ENCODE assay signal across 11 mouse cellular contexts in the genomic region with DNA sequence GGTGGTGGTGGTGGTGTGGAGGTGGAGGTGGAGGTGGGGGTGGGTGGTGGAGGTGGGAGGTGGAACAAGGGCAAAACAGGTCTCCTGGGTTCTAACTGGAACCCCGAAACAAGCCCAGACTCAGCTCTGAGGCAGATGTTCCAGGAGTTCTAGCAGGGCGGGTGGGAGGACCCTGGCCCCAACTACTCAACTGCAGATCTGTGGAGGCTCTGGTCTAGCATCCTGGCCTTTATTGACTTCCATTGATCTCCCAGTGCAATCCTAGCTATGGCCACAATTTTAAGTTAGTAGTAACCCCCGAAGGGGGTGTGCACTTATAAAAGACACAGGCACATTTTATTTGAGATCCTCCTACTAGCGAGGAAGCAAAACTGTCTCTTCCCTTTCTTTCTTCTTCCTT. TPM values are rescaled to one million over a fixed set of nuclear protein-coding genes. Genes with fewer than 3 reads are reported as not detected.
DNase-seq lines count a peak whose midpoint lies in the region; ATAC-seq and TF ChIP-seq lines count a peak whose summit lies in the region.
"Had no signal": no experiment of that assay in that cellular context is flagged by ENCODE, and none has a peak within 500 bp of the region (broad histone marks: within the 10 kb centered on the region; RNA-seq: fewer than 3 reads in every experiment).

No protein-coding gene starts in this region.

- ATAC-seq in heart, embryonic 13.5 days (ENCODE audit: extremely low read depth, insufficient number of reproducible peaks, low FRiP score, low TSS enrichment): no peak
- peak; percentile 7; the same call in 1 of the 2 replicates for ATAC-seq in lung, postnatal 0 days
- no peak for ATAC-seq in intestine, embryonic 14.5 days (replicated peaks; ENCODE audit: low FRiP score, low TSS enrichment, low read depth)
- ATAC-seq in stomach, embryonic 16.5 days (ENCODE audit: insufficient read depth, low FRiP score): no peak
- ATAC-seq: CD4-positive, CD25-positive, alpha-beta regulatory T cell, adult 4 months had no signal

- H3K27me3 ChIP-seq in heart, embryonic 13.5 days (replicated peaks): peaks cover 89% of the 10 kb centered on the region
- H3K27me3 ChIP-seq in lung, postnatal 0 days (replicated peaks; ENCODE audit: insufficient read depth, low read length): peaks cover 14% of the 10 kb centered on the region
- peaks cover 19% of the 10 kb centered on the region; the same call in 1 of the 2 replicates for H3K27me3 ChIP-seq in intestine, embryonic 14.5 days (replicated peaks; ENCODE audit: control insufficient read depth, insufficient read depth, low read length)
- H3K27me3 ChIP-seq in stomach, embryonic 16.5 days (ENCODE audit: control insufficient read depth, insufficient read depth, low read length): peaks cover 16% of the 10 kb centered on the region

- DNase-seq in heart, postnatal 14 days: no peak
- DNase-seq in lung, postnatal 0 days (ENCODE audit: low spot score): peak; percentile 49
- DNase-seq in lung, postnatal 4 days: no peak
- DNase-seq in intestine, embryonic 14.5 days (ENCODE audit: low spot score): peak; percentile 73
- DNase-seq in adrenal gland, postnatal 4 days (ENCODE audit: low spot score in 2 of 2): no peak
- DNase-seq: cerebellum, adult 9-11 months had no signal

- TF ChIP-seq CTCF in lung, postnatal 0 days (IDR thresholded peaks at IDR 0.05): no peak

- H3K36me3 ChIP-seq in heart, embryonic 13.5 days: no peaks in the 10 kb centered on the region
- no peaks in the 10 kb centered on the region for H3K36me3 ChIP-seq in lung, postnatal 0 days (ENCODE audit: insufficient read depth, low read length)
- 0 out of 2 replicates have a peak, but pooled peaks cover 6% of the 10 kb centered on the region for H3K36me3 ChIP-seq in intestine, embryonic 14.5 days (ENCODE audit: control insufficient read depth, insufficient read depth, low read length)
- no peaks in the 10 kb centered on the region for H3K36me3 ChIP-seq in stomach, embryonic 16.5 days (ENCODE audit: control insufficient read depth, insufficient read depth, low read length)

- 16% methylated on average over 4 of the region's 4 CpGs for WGBS in heart, embryonic 13.5 days
- 18% methylated on average over 4 of the region's 4 CpGs for WGBS in lung, postnatal 0 days
- 2% methylated on average over 4 of the region's 4 CpGs for WGBS in intestine, embryonic 14.5 days
- 9% methylated on average over 4 of the region's 4 CpGs for WGBS in stomach, embryonic 16.5 days

- peak overlapping the region; percentile 84 for H3K27ac ChIP-seq in heart, embryonic 13.5 days (replicated peaks)
- peak overlapping the region; percentile 85 for H3K27ac ChIP-seq in lung, postnatal 0 days (ENCODE audit: low read length)
- H3K27ac ChIP-seq in intestine, embryonic 14.5 days (ENCODE audit: low read depth): peak overlapping the region; percentile 99
- H3K27ac ChIP-seq in stomach, embryonic 16.5 days (ENCODE audit: low read length): peak overlapping the region; percentile 93

- peak overlapping the region; percentile 77 for H3K9ac ChIP-seq in heart, embryonic 13.5 days
- H3K9ac ChIP-seq in lung, postnatal 0 days (replicated peaks; ENCODE audit: low read depth): peak overlapping the region; percentile 60
- peak overlapping the region; percentile 100 for H3K9ac ChIP-seq in intestine, embryonic 14.5 days (ENCODE audit: low read length)
- peak overlapping the region; percentile 79 for H3K9ac ChIP-seq in stomach, embryonic 16.5 days (ENCODE audit: low read length)

- TF ChIP-seq EP300 in lung, postnatal 0 days (IDR thresholded peaks at IDR 0.05): no peak

- intact Hi-C loops in heart, postnatal 14 days (cut with DNase I): no loop called here

- peak overlapping the region; percentile 66 for H3K4me2 ChIP-seq in heart, embryonic 13.5 days
- peak overlapping the region; percentile 34 for H3K4me2 ChIP-seq in lung, postnatal 0 days (replicated peaks; ENCODE audit: low read depth, low read length)
- peak overlapping the region; percentile 43 for H3K4me2 ChIP-seq in intestine, embryonic 14.5 days (ENCODE audit: low read length)
- H3K4me2 ChIP-seq in stomach, embryonic 16.5 days (ENCODE audit: low read depth, low read length): peak overlapping the region; percentile 46

- no peaks in the 10 kb centered on the region for H3K9me3 ChIP-seq in heart, embryonic 13.5 days
- H3K9me3 ChIP-seq in lung, postnatal 0 days (ENCODE audit: low read length): no peaks in the 10 kb centered on the region
- H3K9me3 ChIP-seq in intestine, embryonic 14.5 days (ENCODE audit: control insufficient read depth, low read length): no peaks in the 10 kb centered on the region
- H3K9me3 ChIP-seq in stomach, embryonic 16.5 days (replicated peaks; ENCODE audit: control insufficient read depth, low read length): no peaks in the 10 kb centered on the region

- peaks cover 38% of the 10 kb centered on the region for H3K4me1 ChIP-seq in heart, embryonic 13.5 days
- peaks cover under 1% of the 10 kb centered on the region; the same call in 1 of the 2 replicates for H3K4me1 ChIP-seq in lung, postnatal 0 days (ENCODE audit: insufficient read depth, low read depth, low read length)
- peaks cover 16% of the 10 kb centered on the region for H3K4me1 ChIP-seq in intestine, embryonic 14.5 days (replicated peaks; ENCODE audit: control insufficient read depth, insufficient read depth, low read length)
- H3K4me1 ChIP-seq in stomach, embryonic 16.5 days (ENCODE audit: control insufficient read depth, insufficient read depth, low read length): peaks cover 6% of the 10 kb centered on the region; the same call in 1 of the 2 replicates

- peak overlapping the region; percentile 62 for H3K4me3 ChIP-seq in heart, embryonic 13.5 days
- peak overlapping the region; percentile 56 for H3K4me3 ChIP-seq in lung, postnatal 0 days (ENCODE audit: low read depth, low read length)
- peak overlapping the region; percentile 76 for H3K4me3 ChIP-seq in intestine, embryonic 14.5 days (ENCODE audit: low read depth, low read length)
- H3K4me3 ChIP-seq in stomach, embryonic 16.5 days (replicated peaks; ENCODE audit: low read length): peak overlapping the region; percentile 59

RNA-seq across cellular contexts. Expression of a gene that starts 2.0 kb away (rescaled TPM):
- 61.7 and 63.3 TPM in 2 replicates for polyA plus RNA-seq in heart, embryonic 13.5 days (2015; fragmentation: Nextera tagmentation; extraction: Ambion mirVana)
- 10 to 100 TPM; 21.0 to 21.5 TPM for total RNA-seq in heart, postnatal 14 days (2021)
- polyA plus RNA-seq in lung, postnatal 0 days (2015; fragmentation: Nextera tagmentation; extraction: Ambion mirVana): 697 and 750 TPM in 2 replicates
- 257 and 320 TPM in 2 replicates for polyA plus RNA-seq in intestine, embryonic 14.5 days (2014; fragmentation: Nextera tagmentation; extraction: Ambion mirVana)
- polyA plus RNA-seq in stomach, embryonic 16.5 days (2015; fragmentation: Nextera tagmentation; extraction: Ambion mirVana): 189 and 202 TPM in 2 replicates
- 10 to 100 TPM; 32.6 to 58.5 TPM for total RNA-seq in adrenal gland, postnatal 4 days (2021)
- total RNA-seq: hematopoietic stem cell, adult 5-6 weeks; left cerebral cortex, postnatal 14 days had no signal

Comparison
In these comparisons a context has a peak if more than half of its experiments do, and no peak if none do; other contexts are left out.
1. DNase-seq: peak in lung, postnatal 0 days (single experiment) and intestine, embryonic 14.5 days (single experiment); none in heart, postnatal 14 days (0 of 2), lung, postnatal 4 days (0 of 2) and adrenal gland, postnatal 4 days (0 of 2).
2. Peak in every context shown above with its lines, with median percentiles within 50 percentile points of each other: H3K27ac ChIP-seq, H3K4me2 ChIP-seq, H3K4me3 ChIP-seq and H3K9ac ChIP-seq.